Mouse (Mus musculus) CH12F3 (cell line): ENCODE results near the gene Hspbp1.

Experiments used
- in situ Hi-C: fragments of 300-500 bp; cut with MboI; formaldehyde crosslinking; loops from 2 replicates; pipeline ENCODE4 v1.14.3; 2020; ENCODE audit warnings: low sequenced_read_pairs

Hspbp1 gene

GRCm38 (mm10) chr7:4669156-4669555, 15.7 kb downstream of the Hspbp1 start:
- in situ Hi-C loops: no loop called here

DNA sequence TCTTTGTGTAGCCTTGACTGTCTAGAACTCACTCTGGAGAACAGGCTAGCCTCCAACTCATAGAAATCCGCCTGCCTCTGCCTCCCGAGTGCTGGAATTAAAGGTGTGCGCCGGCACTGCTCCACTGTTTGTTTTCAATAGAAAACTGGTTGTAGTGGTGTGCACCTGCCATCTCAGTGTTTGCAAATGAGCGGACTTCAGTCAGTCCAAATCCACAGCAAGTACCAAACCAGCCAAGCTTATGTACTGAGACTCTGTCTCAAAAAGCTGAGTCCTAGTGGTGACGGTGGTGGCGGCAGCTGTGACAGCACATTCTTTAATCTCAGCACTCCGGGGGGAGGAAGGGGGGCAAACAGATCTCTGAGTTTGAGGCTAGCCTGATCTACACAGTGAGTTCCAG, 16.4 kb downstream of the Hspbp1 start:
- in situ Hi-C loops: no loop called here

DNA sequence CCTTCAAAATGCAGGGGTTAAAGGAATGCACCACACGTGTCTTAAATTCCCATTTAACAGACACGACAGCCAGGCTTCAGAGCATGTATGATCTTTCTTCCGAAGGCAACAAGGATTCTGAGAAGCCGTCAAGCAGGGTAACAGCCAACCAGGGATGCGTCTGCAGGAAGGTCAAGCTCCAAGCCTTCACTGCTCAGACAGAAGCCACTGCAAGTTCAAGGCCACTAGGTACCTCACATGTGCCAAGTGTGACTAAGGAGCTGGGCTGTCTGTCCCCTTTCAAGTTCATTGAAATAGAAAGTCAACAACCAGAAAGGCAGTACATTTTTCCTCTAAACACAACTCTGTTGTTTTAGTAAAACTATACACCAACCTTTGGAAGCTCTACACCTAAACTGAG, 18.0 kb downstream of the Hspbp1 start:
- in situ Hi-C loops: no loop called here

- in situ Hi-C loops: no loop called here
These were observed 21.1 kb downstream of the Hspbp1 start for GRCm38 (mm10) chr7:4663742-4664141.

GRCm38 (mm10) chr7:4663179-4663578, 21.7 kb downstream of the Hspbp1 start:
- in situ Hi-C loops: no loop called here

GRCm38 (mm10) chr7:4659911-4660443, 24.9 kb downstream of the Hspbp1 start:
- in situ Hi-C loops: no loop called here

GRCm38 (mm10) chr7:4658912-4659551, 25.8 kb downstream of the Hspbp1 start, which contains the start of gene Ppp6r1:
Ppp6r1 (minus strand) TSS chr7:4659019.
- in situ Hi-C loops: no loop called here

GRCm38 (mm10) chr7:4658128-4658907, 26.6 kb downstream of the Hspbp1 start:
- in situ Hi-C loops: no loop called here

DNA sequence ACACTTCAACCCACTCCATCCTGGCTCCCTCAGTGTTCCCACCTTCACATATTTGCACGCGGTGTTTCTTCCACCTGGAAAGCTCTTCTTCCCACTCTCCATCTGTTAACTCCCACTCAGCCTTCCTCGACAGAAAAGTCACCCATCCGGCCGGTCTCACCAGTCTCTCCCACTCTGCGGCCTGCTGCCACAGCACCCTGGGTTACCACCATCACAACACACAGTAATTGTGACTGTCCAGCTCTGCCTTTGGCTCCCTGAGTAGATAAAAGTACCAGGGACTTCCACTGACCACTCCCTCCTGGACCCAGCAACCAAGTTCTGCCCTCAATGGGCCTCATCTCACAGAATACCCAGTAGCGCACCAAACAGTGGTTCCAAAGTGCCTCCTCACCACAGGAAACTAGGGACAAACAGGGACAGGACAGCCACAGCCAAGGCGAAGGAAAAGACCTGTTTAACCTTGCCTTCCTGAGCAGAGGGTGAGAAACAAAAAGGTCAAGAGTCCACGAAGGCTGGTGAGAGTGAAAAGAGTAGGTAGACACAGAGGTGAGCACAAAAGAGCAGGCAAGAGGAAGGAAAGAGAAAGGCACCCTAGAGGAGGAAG, 27.2 kb downstream of the Hspbp1 start:
- in situ Hi-C loops: no loop called here

DNA sequence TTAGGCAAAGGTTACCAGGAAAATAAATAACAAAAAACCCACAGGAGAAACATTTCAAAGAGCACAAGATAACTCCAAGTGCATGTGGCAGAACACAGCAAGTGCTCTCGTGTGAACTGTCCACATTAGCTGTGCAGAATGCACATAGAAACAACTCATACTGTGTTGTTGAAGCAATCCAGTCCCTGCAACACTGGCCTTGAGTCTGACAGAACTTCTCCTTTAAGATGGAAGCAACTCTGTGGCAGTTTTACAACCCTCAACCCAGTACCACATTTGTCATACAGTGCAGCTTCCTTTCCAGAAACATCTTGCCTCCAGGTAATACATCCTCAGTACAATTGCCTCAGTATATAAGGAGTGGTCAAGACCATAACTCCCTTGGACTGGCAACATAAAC, 28.1 kb downstream of the Hspbp1 start:
- in situ Hi-C loops: no loop called here

DNA sequence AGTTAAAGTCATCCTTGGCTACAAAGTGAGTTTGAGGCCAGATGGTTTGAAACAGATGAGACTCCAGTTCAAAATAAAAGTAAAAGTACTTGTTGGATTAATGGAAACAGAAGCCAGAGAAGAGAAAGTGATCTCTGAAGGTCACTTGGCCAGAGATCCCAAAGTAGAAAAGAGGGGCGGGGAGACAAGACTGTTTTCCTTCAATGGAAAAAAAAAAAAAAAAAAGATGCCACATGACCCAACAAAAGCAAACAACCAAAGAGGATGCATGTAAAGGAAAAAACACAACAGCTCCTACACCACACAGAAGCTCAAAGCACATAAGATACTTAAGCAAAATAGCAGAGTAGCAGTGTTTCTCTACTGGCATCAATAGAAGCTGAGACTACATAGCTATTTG, 29.0 kb downstream of the Hspbp1 start:
- in situ Hi-C loops: no loop called here

DNA sequence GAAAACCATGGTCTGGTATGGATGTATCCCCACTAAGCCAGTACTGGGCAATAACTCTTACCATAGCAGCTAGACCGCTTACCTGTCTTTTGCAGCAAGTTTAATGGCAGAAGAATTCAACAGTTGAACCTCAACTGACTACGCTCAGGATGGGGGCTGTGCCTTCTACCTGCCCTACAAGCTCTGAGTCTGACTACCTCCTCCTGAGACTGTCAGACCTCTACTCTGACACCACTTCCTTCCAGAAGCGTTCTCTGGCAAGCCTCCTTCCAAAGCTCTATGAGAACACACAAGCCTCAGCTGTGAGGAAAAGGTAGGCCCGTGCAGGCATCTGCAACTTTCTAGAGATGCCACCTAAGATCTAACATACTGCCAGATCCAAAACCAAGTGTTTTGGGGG, 29.5 kb downstream of the Hspbp1 start:
- in situ Hi-C loops: no loop called here

DNA sequence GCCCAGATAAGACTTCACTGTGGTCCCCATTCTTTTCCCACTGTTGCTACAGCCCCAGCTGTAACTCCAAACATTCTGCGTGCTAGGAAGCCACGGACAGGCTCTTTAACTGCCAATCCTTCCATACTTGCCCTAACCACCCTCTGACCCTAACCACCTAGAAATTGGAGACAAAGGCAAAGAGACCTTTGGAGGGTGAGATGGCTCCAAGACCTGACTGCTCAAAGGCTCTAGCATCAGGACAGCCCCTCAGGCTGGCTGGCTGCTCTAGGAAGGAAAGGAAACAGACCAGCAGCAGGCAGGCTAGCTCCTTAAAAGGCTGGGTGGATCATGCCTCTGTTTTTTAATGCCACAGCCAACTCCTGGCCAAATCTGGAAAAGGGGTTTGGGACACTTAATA, 30.6 kb downstream of the Hspbp1 start:
- in situ Hi-C loops: no loop called here

- in situ Hi-C loops: no loop called here
These were observed 31.1 kb downstream of the Hspbp1 start for GRCm38 (mm10) chr7:4653780-4654179.

DNA sequence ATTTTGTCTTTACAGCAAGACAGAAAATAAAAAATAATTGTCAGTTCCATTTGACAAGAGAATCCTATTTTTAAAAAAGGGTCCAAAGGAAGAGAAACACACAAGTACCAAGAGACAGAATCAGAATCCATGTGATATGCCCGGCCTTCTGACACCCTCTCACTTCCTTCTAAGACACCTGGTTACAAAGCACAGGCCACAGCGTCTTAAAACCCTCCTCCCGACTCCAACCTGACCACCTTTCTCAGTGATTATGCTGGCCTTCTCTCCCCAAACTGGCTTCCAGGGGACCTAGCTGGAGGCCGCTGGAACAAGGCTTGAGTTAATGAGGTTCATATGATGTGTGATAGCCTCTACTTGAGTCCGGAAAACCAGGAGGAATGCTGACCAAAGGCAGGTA, 31.5 kb downstream of the Hspbp1 start:
- in situ Hi-C loops: no loop called here

GRCm38 (mm10) chr7:4652726-4653125, 32.1 kb downstream of the Hspbp1 start:
- in situ Hi-C loops: no loop called here

- in situ Hi-C loops: no loop called here
These were observed 33.3 kb downstream of the Hspbp1 start for GRCm38 (mm10) chr7:4651581-4651980.

DNA sequence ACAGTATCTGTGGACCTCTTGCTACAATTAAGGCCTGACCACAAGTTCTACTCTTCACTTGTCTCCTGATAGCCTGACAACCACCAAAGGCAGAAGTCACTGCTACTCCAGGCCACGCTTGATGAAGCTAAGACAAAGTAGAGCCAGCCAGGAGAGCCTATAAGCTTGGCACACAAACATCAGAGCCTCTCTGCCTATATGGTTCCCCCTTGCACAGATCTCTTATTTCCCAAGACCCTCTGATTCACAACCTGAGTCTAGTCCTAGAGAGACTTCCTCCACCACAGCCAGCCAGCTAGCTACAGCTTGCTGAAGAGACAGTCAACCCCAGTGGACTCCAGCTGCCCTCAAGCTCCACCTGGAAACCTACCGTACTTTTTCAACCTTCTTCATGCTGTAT, 36.9 kb downstream of the Hspbp1 start:
- in situ Hi-C loops: no loop called here

- in situ Hi-C loops: no loop called here
These were observed 37.6 kb downstream of the Hspbp1 start for GRCm38 (mm10) chr7:4647291-4647690.

- in situ Hi-C loops: no loop called here
These were observed 38.1 kb downstream of the Hspbp1 start for GRCm38 (mm10) chr7:4646806-4647205.

DNA sequence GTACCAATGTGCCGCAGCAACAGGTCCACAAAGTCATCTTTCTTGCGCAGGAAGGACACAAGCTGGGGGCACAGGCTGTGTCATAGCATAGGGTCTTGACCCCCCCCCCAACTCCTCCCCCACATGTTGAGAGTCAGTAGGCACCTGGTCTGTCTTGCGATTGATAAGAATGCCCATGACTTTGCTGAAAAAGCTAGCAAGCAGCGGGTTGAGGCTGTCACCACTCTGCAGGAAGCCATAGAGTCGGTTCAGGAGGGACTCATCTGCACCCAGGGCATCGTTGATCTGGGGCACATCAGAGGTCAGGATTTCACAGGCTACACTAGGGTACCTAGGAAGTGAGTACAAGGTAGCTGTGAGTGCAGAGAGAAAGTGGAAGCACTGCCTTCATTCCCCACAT, 41.6 kb downstream of the Hspbp1 start:
- in situ Hi-C loops: no loop called here

DNA sequence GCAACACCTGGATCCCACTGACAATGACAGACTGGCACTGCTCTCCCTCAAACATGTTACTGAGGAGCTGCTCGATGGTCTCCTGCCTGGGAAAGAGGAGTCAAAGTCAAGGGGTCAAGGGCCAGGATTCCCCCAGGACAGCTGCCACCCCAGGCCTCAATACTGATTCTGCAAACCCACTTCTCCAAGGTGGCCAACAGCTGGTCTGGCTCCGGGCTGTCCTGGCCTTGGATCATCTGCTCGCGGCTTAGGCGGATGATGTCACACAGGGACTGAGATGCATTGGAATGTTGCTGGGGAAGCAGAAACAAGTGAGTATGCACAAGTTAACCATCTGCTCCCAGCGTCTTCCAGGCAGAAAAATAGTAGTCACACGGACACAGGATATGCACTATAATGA, 42.9 kb downstream of the Hspbp1 start:
- in situ Hi-C loops: no loop called here
